Mouse (Mus musculus): ENCODE data around the gene Bivm. TPM values are rescaled to one million over a fixed set of nuclear protein-coding genes. Genes with fewer than 3 reads are reported as not detected.

Gene Bivm
- polyA plus RNA-seq (2017; shearing (Covaris generic)): 7.9 TPM

DNA sequence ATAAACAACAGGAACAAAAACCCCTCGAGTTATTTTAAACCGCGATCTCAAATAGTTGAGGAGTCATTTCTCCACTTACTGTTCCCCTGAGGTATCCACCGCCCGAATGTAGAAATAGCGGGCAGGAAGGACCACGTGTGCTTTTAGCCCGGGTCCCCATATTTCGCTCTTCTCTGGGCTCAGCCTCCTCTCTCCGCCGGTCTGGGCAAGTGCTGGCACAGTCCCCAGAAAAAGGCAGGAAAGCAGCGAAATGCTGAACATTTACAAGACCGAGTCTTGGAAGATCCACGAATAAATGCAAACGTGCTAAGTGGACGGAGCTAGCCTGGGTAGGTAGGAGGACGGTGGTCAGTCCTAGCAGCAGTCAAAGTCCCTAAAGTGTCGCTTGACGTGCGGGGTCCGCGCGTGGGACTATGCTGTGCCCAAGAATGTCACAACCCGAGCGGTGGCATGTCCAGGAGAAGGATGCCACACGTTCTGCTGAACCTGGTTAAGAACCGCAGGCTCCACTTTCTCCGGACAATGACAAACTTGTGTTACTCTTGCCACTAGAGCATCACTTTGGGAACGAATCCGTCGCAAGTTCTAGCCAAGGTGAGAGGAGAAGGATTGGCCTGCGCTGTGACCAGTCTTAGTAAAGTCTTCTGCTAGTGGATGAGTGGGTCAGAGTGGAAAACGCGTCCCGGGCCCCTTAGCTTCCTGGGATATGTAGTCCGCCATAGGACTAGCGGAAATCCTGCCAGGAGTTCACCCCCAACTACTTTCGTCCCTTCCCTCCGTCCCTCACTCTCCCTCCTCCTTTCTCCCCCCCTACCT lies at the start of gene Bivm, which contains the start of gene Kdelc1:
TSS of gene Bivm (plus strand) at position 719 of the 816 bp plus-strand sequence.
TSS of gene Kdelc1 (minus strand) at position 570 of the 816 bp plus-strand sequence.

DNA sequence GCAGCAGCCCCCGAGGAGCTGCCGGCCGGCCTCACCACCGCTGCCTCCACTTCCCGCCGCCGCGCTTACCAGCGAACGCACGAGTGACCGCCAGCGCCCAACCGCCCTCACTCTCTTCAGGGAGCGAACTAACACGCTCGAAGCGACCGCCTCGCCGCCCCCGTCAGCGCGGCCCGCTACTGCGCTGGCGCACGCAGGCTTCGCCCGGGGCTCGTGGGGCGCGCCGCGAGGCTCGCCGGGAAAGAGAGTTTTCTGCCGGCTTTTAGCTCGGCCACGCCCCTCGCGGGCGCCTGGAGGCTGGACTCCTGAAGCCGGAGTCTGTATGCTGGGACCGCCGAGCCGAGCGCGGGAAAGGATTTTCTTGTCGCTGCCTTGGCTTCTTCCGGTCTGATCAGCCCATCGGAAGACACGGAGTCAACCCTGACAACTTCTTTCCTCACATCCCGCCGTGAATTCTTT lies 16.5 kb upstream of the Bivm start, which contains the start of gene Tex30:
TSS of gene Tex30 (minus strand) at position 183 of the 459 bp plus-strand sequence.

DNA sequence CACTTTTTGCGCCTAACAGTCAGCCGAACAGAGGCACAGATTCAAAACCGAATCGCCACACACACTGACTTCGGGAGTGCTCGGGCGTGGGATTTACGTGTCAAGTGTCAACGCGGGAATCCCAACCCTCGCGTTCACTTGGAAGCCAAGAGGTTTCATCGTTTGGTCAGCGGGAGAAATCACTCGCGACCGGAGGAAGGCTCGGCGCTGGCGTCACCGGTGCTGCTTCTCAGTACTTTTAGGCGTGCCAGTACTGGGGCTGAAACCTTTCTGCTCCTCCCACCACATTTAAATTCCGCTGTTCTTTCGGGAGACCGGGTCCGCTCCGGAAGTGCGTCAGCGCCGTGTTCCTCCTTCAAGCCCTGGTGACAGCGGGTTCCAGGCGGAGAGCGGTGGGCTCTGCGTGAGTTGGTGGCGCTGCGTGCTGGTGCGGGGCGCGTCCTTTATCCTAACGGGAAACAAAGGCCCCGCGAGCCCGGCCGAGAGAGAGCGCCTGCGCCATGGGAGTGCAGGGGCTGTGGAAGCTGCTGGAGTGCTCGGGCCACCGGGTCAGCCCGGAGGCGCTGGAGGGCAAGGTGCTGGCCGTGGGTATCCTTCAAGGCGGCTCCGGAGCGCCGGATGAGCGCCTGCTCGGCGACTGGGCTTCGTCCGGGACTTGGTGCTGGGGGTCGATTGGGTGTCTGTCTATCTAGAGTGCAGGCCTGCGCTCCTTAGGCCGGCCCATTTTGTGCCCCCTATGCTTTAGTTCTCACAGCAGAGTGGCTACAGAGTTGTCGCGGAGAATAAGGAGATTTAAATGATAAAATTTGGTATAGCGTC lies 29.0 kb downstream of the Bivm start, which contains the start of gene Ercc5:
TSS of gene Ercc5 (plus strand) at position 182 of the 819 bp plus-strand sequence.

Other genes starting within 250 kb of the Bivm start
- gene Tpp2, start 185.3 kb upstream of the Bivm start, polyA plus RNA-seq (2017; shearing (Covaris generic)): 201 TPM
- gene Mettl21c, start 98.9 kb upstream of the Bivm start, polyA plus RNA-seq (2017; shearing (Covaris generic)): 0.32 TPM
- gene Gm8251, start 57.0 kb upstream of the Bivm start, polyA plus RNA-seq (2017; shearing (Covaris generic)): 0.30 TPM
- gene Tex30, start 16.5 kb upstream of the Bivm start, polyA plus RNA-seq (2017; shearing (Covaris generic)): 94.1 TPM
- 10.9 TPM for gene Kdelc1, start 149 bp upstream of the Bivm start, polyA plus RNA-seq (2017; shearing (Covaris generic))
- gene Ercc5, start 28.8 kb downstream of the Bivm start, polyA plus RNA-seq (2017; shearing (Covaris generic)): 24.5 TPM
- gene Mettl21e, start 100.0 kb downstream of the Bivm start, polyA plus RNA-seq (2017; shearing (Covaris generic)): not detected

All from effector memory CD4-positive, alpha-beta T cell, adult 5 months (primary cell).